Mouse (Mus musculus): ENCODE data around the gene Mtus2.

GRCm38 (mm10) chr5:147913241-147913842 is 43.8 kb upstream of the Mtus2 start:
- TF ChIP-seq POLR2A (IDR thresholded peaks at IDR 0.05; ENCODE audit: borderline replicate concordance, insufficient read depth, low read length) (no peak), CTCF (IDR thresholded peaks at IDR 0.05; ENCODE audit: borderline replicate concordance, insufficient read depth, low read depth, low read length) (no peak)
